Mouse (Mus musculus): ENCODE data around the gene Ddi2.
"Not testable (repeated sequence)": the region's sequence is repeated elsewhere in the genome, so short reads cannot be mapped to it uniquely, and the experiment has no call there.

Gene Ddi2

DNA sequence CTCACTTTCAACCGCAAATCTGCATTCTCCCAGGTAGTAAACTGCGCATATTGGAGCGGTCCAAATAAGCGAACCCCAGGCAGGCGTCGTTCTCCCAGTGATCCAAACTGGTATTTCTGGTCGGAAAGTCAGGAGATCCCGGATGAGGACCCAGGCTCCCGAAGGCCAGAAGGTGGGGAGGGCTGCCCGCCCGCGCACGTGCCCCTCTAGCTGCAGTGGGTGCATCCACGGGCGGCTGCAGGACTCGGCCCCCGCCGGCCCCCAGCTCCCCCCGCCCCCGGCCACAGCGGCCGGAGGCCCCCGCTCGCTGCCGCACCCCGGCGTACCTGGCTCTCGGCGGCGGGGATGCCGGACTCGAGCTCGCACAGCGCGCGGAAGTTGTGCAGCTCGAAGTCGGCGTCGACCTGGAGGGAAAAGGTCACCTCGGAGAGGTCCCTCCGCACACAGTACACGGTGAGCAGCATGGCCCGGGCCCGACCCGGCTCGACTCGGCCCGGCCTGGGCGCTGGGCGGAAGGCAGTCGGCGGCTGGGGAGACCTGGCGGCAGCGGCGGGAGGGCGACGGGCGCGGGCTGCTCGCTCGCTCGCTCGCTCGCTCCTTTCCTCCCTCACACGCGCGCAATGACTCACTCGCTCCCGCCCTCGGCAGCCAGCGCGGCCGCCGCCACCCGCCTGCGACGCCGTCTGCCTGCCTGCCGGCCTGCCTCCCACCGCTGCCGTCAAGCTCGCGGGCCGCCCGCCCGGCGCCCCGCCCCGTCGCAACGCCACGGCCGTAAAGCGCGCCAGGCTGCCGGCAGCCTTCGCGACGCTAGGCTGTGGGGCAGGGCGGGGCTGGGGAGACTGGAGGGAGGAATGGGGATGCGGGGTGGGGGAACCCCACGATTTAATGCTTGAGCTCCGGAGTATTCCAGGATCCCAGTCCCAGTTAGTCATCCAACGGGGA, at the start of gene Ddi2:
Ddi2 (minus strand) TSS at position 689 of the 942 bp plus-strand sequence.
- peak; percentile 89 for DNase-seq

DNA sequence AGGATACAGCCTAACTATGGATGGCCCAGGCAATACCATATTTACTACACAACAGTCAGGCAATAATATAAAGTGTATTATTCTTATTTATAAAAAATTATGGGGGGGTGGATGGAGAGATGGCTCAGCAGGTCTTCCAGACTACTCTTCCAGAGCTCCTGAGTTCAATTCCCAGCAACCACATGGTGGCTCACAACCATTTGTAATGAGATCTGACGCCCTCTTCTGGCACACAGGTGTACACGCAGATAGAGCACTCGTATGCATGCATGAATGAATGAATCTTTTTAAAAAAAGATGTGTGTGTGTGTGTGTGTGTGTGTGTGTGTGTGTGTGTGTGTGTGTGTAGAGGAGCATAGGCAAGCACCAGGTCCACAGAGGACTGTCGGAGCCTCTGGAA, 49.8 kb upstream of the Ddi2 start:
- not testable (repeated sequence) for DNase-seq

DNA sequence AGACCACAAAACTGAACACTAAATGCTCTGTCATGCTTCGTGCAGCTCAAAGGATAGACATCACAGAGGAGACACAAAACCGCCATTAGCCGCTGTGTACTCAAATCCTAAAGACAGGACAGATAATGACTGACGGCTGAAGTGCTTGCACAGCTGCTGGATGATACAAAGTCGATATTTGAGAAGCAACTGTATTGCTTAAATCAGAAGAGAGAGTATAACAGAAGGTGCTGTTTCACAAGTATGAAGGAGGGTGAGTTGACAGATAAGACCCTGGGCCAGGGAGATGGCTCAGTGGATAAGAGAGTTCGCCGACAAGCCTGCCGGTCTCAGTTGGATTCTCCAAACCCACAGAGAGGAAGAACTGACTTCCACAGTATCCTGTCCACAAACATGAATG, 48.6 kb upstream of the Ddi2 start:
- no peak for DNase-seq

DNA sequence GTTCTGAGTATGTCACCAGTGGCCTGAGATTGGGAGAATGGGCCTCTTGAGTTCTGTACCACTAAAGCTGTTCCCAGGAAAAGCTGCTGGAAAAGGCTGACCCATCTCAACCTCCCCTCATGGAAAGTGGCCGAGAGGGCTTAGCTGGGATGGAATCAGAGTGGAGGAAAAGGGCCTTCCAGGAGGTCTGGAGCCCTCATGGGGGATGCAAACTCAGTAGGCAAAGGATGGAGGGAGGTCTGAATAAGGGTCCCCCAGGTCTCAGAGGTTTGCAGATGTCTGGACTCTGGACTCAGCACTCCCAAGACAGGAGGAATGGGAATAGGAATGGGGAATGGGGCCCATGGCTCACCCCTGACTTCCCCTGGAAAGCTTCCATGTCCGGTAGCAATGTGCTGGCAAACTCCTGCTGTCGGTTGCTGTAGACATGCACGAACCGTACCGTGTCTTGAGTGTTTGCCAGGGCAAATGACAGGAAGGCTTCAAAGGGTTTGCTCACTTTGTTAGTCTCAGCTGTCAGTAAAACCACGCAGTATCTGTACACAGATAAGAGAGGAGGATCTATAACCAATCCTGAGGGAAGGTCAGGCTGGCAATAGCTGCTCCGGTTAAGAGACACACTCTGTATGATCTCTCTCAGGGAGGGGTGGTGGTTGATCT, 46.4 kb upstream of the Ddi2 start:
- DNase-seq: no peak

DNA sequence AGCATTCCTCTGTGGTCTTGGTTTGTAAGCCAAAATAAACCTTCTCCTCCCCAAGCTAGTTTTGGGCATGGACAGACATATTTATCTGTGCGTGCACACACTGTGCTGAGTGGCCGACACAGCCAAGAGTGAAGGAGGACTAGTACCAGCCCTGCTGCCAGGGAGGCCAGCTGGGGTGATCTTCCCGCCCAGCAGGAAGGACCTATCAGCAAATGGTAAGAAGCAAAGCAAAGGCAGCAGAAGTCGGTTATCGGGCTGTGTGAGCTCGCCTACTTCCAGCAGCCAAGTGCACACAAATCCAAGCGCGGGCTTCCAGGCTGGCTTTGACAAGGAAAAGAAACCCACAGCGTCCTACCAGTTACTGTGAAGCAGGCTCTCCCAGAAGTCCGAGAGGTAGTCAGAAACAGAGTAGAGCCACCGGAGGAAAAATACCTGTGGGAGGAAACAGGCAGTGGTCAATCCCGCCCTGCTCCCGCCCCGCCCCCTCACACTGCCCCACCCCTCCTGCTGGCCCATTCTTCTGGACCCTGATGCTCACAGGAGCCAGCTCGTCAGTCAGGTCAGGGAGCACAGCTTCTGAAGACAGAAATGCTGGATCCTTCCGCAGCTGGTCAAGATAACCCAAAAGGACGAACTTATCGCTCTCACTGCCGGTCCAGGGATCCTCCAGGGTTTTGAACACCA, 44.3 kb upstream of the Ddi2 start:
- DNase-seq: peak; percentile 61

DNA sequence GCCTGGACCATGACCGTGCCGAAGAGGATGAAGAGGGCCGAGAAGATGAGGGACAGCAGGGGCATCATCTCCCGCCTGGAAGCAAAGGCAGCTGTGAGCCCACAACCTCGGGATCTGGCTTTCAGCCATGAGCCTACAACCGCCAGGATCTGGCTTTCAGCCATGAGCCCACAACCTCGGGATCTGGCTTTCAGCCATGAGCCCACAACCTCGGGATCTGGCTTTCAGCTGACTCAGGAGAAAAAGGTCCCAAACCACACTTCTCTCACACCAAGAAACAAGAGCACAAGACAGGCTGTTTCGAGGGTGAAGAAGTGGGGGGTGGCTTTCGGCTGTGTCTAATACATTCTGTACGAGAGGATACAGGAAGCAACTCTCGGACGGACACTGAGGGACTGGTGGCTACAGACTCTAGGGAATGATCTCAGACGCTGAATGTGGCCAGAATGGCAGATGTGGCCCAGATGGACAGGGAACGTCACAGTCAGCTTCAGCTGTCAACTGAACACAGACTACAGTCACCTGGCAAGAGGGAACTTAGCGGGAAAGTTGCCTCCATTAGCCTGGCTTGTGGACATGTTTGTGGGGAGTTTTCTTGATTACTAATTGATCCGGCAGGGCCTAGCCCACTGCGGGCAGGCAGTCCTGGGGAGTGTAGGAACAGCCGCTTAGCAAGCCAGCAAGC, 43.6 kb upstream of the Ddi2 start:
- peak; percentile 23 for DNase-seq

DNA sequence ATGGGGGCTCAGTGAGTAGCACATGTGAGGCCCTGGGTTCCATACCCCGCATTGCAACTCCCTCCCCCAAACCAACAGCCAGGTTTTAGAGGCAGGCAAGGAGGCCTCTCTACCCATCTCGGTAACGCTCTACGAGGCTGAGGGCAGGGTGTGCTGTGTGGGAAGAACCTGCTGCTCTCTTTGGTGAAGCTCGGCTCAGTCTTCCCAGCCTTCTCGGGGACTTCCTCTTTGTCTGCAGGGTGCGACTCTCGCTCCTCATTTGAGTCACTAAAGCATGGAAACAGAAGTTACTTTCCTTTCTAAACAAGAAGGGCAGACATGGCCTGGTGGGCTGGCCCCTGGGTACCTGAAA, 43.1 kb upstream of the Ddi2 start:
- DNase-seq: no peak

DNA sequence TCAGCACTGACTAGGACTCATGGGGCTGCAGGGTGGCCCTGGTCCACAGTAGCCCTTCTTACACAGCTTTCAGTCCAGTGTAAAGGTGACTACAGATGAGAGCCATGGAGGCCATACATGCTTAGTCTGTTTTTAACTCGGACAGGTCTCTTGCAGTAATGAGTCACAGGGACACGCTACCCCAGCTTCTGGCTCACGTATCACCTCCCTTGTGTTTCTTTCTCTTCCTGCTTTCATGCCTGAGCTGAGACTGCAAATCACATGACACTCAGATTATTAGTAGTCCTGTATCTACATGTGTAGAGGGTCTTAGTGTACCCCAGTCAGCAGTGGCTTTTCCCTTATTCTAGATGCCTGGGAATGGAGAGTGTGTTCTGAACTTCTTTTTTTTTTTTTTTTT, 41.8 kb upstream of the Ddi2 start:
- DNase-seq: no peak

DNA sequence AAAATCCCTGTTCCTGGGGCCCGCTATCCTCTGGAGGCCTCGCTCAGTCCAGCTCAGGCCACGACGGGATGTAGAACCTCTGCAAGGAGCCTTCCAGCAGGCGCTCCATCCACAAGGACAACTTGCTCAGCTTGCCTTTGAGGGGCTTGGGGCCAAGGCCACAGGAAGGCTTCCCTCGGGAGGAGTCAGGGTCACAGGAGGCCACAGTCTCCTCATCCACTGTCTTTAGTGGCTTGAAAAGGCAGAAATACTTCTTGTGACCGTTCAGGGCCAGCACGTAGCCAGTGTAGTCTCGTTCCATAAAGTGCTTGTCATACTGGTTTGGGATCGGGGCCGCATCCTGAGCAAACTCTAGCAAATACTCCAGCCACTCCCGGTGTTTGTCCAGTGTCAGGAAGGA, 40.3 kb upstream of the Ddi2 start:
- DNase-seq: no peak

DNA sequence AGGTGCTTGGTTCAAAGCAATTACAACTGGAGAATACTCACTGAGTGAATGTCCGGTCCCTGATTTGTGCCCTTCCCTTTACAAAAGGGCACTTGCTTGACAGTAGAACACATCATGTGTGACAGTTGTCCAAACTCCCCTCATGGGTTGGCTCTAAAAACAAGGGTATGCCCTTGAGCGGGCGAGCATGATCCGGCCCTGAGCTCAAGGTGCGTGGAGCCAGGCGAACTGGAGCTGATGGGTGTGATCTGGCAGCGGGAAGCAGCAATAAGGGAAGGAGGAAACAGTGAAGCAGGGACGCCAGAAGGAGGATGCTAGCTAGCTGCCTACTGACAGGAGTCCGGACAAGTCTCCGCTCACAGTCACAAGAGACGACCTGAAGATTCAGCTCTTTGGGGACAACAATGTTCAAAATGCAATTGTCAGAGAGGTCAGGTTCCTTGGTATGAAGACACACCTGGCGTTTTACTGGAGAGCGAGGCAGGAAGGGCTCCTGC, 38.9 kb upstream of the Ddi2 start:
- DNase-seq: no peak

DNA sequence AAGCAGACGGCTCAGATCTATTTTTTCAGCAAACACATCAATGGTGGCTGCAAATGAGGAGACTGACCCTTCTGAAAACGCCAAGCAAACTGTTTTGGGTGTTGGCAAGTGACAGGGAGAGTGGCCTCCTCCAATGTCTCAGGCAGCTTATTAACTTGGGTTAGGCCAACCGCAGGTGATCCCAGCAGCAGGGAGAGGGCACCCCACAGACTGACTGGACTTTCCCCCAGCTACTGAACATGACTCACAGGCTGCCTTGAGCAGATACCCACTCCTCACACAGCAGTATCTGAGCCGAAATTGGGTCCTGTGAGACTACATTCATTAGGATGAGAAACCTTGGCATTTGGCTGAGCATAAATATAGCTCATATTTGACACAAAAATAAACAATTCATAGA, 37.7 kb upstream of the Ddi2 start:
- no peak for DNase-seq

DNA sequence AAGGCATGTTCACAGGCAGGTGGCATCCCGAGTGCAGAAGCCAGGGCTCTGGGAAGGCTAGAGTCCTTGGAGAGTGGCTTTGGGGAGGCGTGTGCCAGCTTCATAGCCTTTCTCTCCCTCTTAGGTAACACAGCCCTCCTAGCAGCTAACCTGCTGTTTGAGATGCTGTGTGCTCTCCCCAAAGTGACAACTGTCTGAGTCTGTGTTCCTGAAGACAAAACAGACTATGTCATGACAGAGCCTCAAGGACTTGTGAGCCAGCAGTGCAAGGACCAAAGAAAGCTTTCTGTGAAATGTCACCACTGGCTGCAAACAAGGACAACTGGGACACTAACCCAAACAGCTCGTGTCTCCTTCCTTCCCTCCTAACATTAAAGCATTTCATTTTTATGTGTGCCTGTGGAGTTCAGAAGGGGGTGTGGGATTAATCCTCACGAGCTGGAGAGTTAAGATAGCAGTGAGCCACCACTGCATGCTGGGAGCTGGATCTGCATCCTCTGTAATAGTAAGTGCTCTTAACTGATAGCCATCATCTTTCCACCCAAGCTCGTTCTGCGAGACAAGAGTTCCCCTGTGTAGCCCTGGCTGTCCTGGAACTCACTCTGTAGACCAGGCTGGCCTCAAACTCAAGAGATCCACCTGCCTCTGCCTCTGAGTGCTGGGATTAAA, 35.8 kb upstream of the Ddi2 start:
- no peak for DNase-seq

DNA sequence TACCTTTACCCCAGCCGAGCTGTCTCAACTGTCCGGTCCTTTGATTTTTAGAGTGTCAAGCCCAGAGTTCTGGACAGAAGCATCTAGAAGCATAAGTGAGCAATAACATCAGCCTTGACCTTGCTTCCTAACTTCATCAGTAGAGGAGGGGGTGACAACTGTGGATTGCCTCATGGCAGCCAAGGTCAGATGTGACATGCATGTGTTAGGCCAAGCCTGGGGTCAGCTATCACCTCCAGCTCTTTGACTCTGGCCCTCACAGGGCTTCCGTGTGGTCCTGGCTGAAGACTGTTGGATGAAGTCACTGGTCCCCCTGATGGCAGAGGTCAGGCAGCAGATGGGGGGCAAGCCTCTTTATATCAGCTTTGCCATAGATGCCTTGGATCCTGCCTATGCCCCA, 33.9 kb upstream of the Ddi2 start:
- DNase-seq: no peak

DNA sequence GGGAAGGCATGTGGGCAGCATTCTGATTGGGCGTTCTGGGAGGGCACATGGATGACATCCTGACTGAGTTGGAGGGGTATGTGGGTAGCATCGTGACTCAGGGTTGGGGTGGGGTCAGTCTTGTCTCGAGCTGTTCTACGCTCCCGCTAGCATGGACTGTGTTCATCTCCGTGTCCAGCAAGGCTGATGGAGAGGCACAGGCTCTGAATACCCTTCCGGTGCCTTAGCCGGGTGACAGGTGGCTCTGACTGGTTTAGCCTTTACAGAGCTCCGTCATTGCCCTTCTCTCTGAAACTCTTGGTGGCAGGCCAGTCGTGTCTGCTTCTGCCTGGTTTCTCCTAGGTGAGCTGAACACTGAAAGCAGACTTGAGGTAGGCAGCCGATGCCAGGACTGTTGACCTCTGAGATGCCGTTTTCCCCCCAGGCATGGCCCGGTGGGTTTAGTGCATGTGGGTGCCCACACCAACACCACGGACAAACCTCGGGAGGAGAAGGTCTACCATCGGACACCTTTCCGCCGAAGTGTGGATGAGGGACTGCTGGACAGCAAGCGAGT, 32.2 kb upstream of the Ddi2 start:
- no peak for DNase-seq

DNA sequence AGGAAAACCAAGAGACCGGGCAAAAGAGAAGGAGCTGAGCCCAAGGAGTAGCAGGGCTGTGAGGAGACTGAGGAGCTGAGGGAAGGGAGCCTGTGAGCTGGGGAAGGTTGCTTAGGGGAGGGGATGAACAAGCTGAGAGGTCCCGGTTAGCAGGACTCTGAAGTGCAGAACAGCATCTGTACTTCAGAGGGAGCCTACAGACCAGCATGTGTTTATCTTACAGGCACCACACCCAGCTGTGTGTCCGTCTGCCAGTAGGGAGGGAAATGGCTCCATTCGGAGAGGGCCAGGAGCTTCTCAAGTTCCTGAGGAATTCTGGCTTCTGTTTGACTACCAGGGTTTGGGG, 28.8 kb upstream of the Ddi2 start:
- DNase-seq: no peak

DNA sequence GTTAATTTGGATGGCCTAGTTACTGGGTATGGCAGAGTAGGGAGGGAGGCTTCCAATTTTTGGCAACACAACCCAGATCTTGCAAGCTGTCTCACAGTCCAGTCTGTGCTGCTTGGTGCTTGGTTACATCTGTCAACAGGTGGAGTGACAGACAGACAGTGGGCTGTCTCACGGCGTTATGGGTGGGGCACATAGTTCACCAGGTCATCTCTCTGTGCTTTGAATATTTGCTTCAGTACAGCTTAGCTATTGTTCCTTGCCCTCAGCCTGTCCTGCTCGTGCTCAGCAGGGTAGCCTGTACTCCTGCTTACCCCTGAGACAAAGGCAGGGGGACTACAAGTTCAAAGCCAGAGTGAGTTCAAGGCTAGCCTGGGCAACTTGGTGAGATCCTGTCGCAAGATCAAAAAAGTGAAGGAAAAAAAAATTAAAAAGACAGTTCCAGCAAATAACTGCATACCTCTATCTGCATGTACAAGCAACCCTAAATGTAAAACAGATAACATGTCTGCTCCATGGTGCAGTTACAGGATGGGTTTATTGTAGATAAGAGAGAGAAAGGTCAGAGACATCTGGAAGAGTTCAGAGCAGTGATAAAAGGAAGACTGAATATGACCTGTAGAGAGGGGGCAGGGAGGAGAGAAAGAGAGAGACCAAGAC, 28.3 kb upstream of the Ddi2 start:
- no peak for DNase-seq

DNA sequence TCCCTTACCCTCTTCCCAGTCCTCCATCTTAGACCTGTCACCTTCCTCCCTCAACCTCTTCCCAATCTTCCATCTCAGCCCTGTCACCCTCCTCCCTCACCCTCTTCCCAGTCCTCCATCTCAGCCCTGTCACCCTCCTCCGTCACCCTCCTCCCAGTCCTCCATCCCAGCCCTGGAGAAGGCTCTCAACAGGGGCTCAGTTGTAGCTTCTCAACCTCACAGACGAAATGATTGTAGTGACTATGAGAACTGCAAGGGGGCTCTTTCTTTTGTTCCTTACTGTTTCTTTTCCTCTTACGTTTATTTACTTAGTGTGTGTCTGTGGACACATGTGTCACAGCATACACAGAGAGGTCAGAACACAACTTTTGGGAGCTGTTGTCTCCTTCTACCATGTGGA, 27.6 kb upstream of the Ddi2 start:
- no peak for DNase-seq

DNA sequence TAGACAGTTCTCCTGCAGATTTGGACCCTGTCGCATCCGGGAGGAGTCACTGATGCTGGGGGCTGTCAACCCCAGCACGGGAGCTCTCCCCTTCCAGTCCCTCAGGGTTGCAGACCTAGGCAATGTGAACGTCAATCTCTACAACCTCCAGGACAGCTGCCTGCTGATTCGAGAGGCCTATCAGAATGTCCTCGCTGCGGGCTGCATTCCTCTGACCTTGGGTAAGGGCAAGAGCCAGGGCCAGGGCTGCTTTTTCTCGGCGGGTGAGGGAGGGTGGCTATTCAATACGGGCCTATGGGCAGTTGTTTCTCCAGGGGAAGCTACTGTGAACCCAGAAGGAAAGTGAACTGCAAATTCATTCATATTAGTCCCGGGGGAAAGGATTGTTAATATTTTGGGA, 26.3 kb upstream of the Ddi2 start:
- no peak for DNase-seq

DNA sequence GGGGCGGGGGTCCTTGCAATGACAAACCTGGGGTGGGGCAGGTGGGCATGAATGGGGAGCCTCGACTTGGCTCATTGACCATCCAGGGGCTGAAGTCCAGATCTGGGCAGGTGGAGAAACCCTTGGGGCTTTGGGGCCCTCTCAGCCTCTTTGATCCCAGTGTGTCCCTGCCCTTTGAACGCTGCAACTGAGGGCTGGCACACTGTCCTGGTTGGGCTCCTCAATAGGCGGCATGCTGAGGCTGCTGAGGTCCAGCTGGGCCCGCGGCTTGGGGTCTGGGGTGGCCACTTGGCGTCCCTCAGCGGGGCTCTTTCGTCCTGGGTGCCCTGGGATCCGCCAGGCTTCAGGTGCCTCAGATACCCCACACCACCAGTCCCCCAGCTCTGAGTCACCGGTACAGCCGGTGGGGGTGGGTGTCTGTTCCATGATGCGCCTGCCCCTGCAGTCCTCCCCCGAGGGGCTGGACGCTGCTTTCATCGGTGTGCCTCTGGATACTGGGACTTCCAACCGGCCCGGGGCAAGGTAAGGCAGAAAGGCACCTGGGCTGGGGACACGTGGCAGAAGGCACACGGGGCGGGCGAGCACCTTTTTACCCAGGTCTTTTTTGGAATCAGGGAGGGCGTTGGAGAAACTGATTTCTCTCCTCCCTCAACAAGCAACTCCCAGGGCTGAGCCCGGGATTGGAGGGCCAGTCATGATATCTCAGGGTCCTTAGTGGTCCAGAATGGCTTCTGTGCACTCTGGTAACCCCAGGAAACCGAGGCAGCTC, 23.5 kb upstream of the Ddi2 start, which contains the start of gene Agmat:
Agmat (plus strand) TSS at position 95 of the 769 bp plus-strand sequence.
- DNase-seq: no peak

DNA sequence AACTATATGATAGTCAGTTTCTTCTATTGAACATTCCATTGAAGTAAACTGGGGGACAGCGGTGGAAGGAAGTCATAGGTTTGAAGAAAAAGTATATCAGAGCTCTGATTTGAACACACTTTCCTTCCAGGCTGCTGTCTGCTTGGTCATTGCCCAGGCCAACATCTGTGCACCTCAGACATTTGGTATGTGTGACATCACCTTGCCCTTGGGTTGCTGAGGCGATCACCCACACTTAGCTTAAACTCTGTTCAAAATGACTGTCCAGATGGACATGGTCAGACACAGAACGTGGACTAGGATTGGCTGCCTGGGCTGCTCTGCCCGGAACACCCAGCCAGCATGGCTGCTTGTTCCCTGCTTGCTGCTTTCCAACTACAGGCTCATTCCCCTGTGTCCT, 19.2 kb upstream of the Ddi2 start:
- no peak for DNase-seq

DNA sequence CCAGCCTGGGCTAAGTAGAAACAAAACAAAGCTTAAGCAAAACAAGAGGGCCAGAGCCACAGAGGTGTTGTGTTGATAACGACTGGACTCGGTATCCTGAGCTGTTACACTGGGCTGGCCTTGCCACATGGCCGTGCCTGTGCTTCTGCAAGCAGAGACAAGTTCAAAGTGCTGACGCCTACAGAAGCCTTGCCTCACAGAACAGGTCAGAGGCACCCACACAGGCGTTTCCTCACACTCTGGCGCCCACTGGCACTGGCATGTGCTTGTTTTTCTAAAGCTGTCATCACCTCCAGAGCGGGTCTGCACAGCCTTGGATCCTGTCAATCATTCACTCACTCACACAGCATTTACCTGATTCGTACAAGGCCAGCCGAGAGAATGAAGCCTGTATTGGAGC, 18.6 kb upstream of the Ddi2 start:
- no peak for DNase-seq

Measured in cerebellum, adult 8-10 months (tissue).